Mouse (Mus musculus): ENCODE results near the gene Gm11084.

GRCm38 (mm10) chr2:72970302-72970701 lies 16.2 kb downstream of the Gm11084 start:
- no peak for TF ChIP-seq CTCF (IDR thresholded peaks at IDR 0.05; ENCODE audit: control insufficient read depth, insufficient read depth, insufficient read length)
- no peak for TF ChIP-seq USF1 (IDR thresholded peaks at IDR 0.05; ENCODE audit: low read depth)
- no peak for TF ChIP-seq FOSL1 (IDR thresholded peaks at IDR 0.05; ENCODE audit: insufficient read depth, low read length, poor library complexity, severe bottlenecking)

Measured in C2C12 (cell line).